Mouse (Mus musculus) stomach, embryonic 15.5 days (tissue): Measurements from ENCODE around the gene Hilpda. TPM values are rescaled to one million over a fixed set of nuclear protein-coding genes. Genes with fewer than 3 reads are reported as not detected.

Experiments
- ATAC-seq: fragments of 200-750 bp; cut with Nextera tagmentation; 2 replicates; pipeline ENCODE4 v1.8.0; 2017; ENCODE audit warnings: low read depth, moderate number of reproducible peaks, moderate TSS enrichment; ENCODE audit not compliant: insufficient read depth, low FRiP score
- H3K27ac ChIP-seq: fragments of 300-500 bp; sonication (generic); 2 replicates; pipeline ENCODE4 v1.5.1; 2015; ENCODE audit warnings: mild to moderate bottlenecking, inconsistent platforms
- H3K27me3 ChIP-seq: fragments of 300-500 bp; sonication (generic); replicated peaks from 2 replicates; pipeline ENCODE4 v1.6.1; 2015; ENCODE audit warnings: inconsistent platforms
- H3K36me3 ChIP-seq: fragments of 300-500 bp; sonication (generic); 2 replicates; pipeline ENCODE4 v1.6.1; 2015; ENCODE audit warnings: inconsistent platforms
- H3K4me1 ChIP-seq: fragments of 300-500 bp; sonication (generic); 2 replicates; pipeline ENCODE4 v1.6.1; 2015; ENCODE audit warnings: inconsistent platforms
- H3K4me2 ChIP-seq: fragments of 300-500 bp; sonication (generic); 2 replicates; pipeline ENCODE4 v1.6.1; 2015; ENCODE audit warnings: mild to moderate bottlenecking, inconsistent platforms
- H3K4me3 ChIP-seq: fragments of 300-500 bp; sonication (generic); replicated peaks from 2 replicates; pipeline ENCODE4 v1.5.1; 2015; ENCODE audit warnings: inconsistent platforms
- H3K9ac ChIP-seq: fragments of 300-500 bp; sonication (generic); 2 replicates; pipeline ENCODE4 v1.6.1; 2015; ENCODE audit warnings: inconsistent platforms
- H3K9me3 ChIP-seq: fragments of 300-500 bp; sonication (generic); 2 replicates; pipeline ENCODE4 v1.6.1; 2016; ENCODE audit warnings: inconsistent platforms
- WGBS: fragments of 180-500 bp; shearing (Covaris S2); methylation state at CpG from one replicate; pipeline ENCODE4 v1.1.7; 2015; 5-methylcytosine and 5-hydroxymethylcytosine counted together
- polyA plus RNA-seq: library from polyadenylated mRNA; unstranded; fragments of >200 nt; fragmentation: Nextera tagmentation; extraction: Ambion mirVana; gene quantifications from 2 replicates; pipeline ENCODE4 v1.2.1, GENCODE M21; 2015

Hilpda gene
- polyA plus RNA-seq: 34.6 and 37.4 TPM in 2 replicates

- H3K36me3 ChIP-seq: no peaks in the 10 kb centered on the region; the same call in 1 of the 2 replicates
- H3K4me1 ChIP-seq: peaks cover 7% of the 10 kb centered on the region; the same call in 1 of the 2 replicates
- H3K4me3 ChIP-seq: peak within 1 kb of the TSS; percentile 55
- H3K27ac ChIP-seq: peak within 1 kb of the TSS; percentile 75
- peak within 1 kb of the TSS; percentile 50 for H3K4me2 ChIP-seq
- peak; percentile 99 for ATAC-seq
- peak within 1 kb of the TSS; percentile 14; the same call in 1 of the 2 replicates for H3K9ac ChIP-seq
- no peaks in the 10 kb centered on the region for H3K27me3 ChIP-seq
- under 1% methylated on average over 45 of the region's 46 CpGs for WGBS
- no peaks in the 10 kb centered on the region for H3K9me3 ChIP-seq
These were observed at the start of gene Hilpda for GRCm38 (mm10) chr6:29272312-29273072. Gene Hilpda (plus strand): TSS chr6:29272488.

DNA sequence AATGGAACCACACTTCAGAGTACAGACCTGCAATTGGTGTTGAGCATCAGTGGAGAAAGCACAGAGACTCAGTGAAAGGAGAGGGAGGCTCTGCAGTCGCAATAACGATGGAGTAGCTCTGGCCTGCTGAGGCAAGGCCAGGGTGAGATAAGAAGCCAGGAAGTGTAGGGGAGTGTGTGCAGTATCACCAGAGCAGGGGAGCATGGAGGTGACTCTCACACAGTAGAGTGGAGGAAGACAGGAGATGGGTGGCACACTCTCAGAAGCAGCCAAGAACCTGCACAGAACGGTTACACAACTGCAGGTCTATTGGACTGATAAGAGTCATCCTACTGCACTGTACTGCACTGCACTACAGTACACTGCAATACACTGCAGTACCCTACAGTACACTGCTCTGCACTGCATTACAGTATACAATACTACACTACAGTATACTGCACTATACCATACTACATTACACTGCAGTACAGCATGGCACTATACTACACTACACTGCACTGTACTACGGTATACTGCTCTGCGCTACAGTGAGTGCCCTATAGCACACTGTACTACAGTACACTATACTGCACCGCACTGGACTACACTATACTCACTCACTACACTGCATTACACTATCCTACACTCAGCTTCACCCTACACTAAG, 42.9 kb upstream of the Hilpda start:
- peak; percentile 27; the same call in 1 of the 2 replicates for ATAC-seq
- Histone ChIP-seq H3K9me3 (no peaks in the 10 kb centered on the region), H3K36me3 (no peaks in the 10 kb centered on the region), H3K4me1 (no peaks in the 10 kb centered on the region), H3K9ac (no peak overlapping the region), H3K27ac (no peak overlapping the region), H3K4me3 (no peak overlapping the region), H3K4me2 (no peak overlapping the region), H3K27me3 (no peaks in the 10 kb centered on the region)
- whole genome bisulfite sequencing: 81% methylated on average over 6 of the region's 6 CpGs

- 68% methylated on average over 6 of the region's 6 CpGs for WGBS
- ATAC-seq: no peak
- H3K4me1 ChIP-seq: no peaks in the 10 kb centered on the region
- H3K9ac ChIP-seq: no peak overlapping the region
- H3K9me3 ChIP-seq: no peaks in the 10 kb centered on the region
- no peaks in the 10 kb centered on the region for H3K27me3 ChIP-seq
- no peak overlapping the region for H3K27ac ChIP-seq
- no peak overlapping the region for H3K4me2 ChIP-seq
- no peak overlapping the region for H3K4me3 ChIP-seq
- no peaks in the 10 kb centered on the region for H3K36me3 ChIP-seq
These were observed 41.9 kb upstream of the Hilpda start for GRCm38 (mm10) chr6:29230386-29230785.

DNA sequence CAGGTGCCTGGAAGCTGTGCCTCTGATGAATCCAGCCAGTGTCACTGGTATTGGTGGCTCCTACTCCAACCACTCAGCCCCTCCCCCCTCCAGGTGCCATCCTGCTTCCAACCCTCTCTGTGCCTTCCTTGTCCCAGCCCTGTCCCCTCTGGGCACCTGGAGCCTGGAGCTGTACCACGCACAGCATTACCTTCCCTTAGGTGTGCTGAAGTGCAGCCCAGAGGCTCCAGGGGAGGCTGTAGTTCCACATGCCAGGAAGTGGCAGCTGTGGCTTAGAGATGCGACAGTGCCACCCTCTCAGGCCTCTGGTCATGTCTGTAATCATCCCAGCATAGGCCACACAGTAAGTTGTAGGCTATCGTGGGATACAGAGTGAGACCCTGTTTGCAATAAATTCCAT, 40.5 kb upstream of the Hilpda start:
- Histone ChIP-seq H3K36me3 (no peaks in the 10 kb centered on the region), H3K4me2 (no peak overlapping the region), H3K4me3 (no peak overlapping the region), H3K4me1 (no peaks in the 10 kb centered on the region), H3K9ac (no peak overlapping the region), H3K27me3 (no peaks in the 10 kb centered on the region), H3K27ac (no peak overlapping the region), H3K9me3 (no peaks in the 10 kb centered on the region)
- ATAC-seq: no peak
- WGBS: 68% methylated on average over 3 of the region's 3 CpGs

GRCm38 (mm10) chr6:29232321-29232720, 40.0 kb upstream of the Hilpda start:
- Histone ChIP-seq H3K9ac (no peak overlapping the region), H3K9me3 (no peaks in the 10 kb centered on the region), H3K4me3 (no peak overlapping the region), H3K27me3 (no peaks in the 10 kb centered on the region), H3K4me2 (no peak overlapping the region), H3K27ac (no peak overlapping the region), H3K36me3 (no peaks in the 10 kb centered on the region), H3K4me1 (no peaks in the 10 kb centered on the region)
- ATAC-seq: no peak
- WGBS: 58% methylated on average over 6 of the region's 6 CpGs

- H3K36me3 ChIP-seq: no peaks in the 10 kb centered on the region
- H3K27ac ChIP-seq: no peak overlapping the region
- no peaks in the 10 kb centered on the region for H3K4me1 ChIP-seq
- WGBS: 69% methylated on average over 3 of the region's 3 CpGs
- no peaks in the 10 kb centered on the region for H3K27me3 ChIP-seq
- H3K9ac ChIP-seq: no peak overlapping the region
- no peak overlapping the region for H3K4me2 ChIP-seq
- H3K4me3 ChIP-seq: no peak overlapping the region
- no peak for ATAC-seq
- no peaks in the 10 kb centered on the region for H3K9me3 ChIP-seq
These were observed 38.6 kb upstream of the Hilpda start for GRCm38 (mm10) chr6:29233710-29234109.

GRCm38 (mm10) chr6:29234272-29234671, 38.0 kb upstream of the Hilpda start:
- H3K36me3 ChIP-seq: no peaks in the 10 kb centered on the region
- H3K4me3 ChIP-seq: no peak overlapping the region
- H3K4me1 ChIP-seq: no peaks in the 10 kb centered on the region
- no peak overlapping the region for H3K4me2 ChIP-seq
- H3K9me3 ChIP-seq: no peaks in the 10 kb centered on the region
- 39% methylated on average over 8 of the region's 8 CpGs for WGBS
- no peak for ATAC-seq
- no peak overlapping the region for H3K9ac ChIP-seq
- no peak overlapping the region for H3K27ac ChIP-seq
- no peaks in the 10 kb centered on the region for H3K27me3 ChIP-seq

DNA sequence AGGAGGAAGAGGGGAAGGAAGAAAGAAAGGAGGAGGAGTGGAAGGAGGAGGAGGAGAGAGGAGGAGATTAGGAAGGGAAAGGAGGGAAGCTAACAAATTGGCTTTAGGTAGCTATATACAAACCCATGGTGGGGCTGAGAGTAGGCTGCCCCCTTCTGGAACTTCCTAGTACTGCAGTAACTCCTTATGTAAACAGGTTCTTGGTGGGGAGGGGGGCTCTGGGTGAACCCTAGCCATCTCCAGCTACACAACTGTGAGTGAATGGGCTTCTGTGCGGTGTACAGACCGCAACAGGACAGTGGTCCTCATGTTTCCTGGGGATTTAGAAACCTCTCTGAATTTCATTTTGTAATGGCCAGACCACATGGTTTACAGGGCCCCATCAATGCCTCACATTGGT, 31.5 kb upstream of the Hilpda start:
- 30% methylated on average over 2 of the region's 2 CpGs for WGBS
- ATAC-seq: no peak
- H3K4me3 ChIP-seq: no peak overlapping the region
- no peaks in the 10 kb centered on the region for H3K36me3 ChIP-seq
- H3K9me3 ChIP-seq: no peaks in the 10 kb centered on the region
- H3K27me3 ChIP-seq: no peaks in the 10 kb centered on the region
- no peak overlapping the region for H3K9ac ChIP-seq
- no peak overlapping the region for H3K4me2 ChIP-seq
- H3K4me1 ChIP-seq: no peaks in the 10 kb centered on the region
- H3K27ac ChIP-seq: no peak overlapping the region

- no peaks in the 10 kb centered on the region for H3K27me3 ChIP-seq
- H3K36me3 ChIP-seq: no peaks in the 10 kb centered on the region
- H3K9me3 ChIP-seq: no peaks in the 10 kb centered on the region
- H3K4me3 ChIP-seq: no peak overlapping the region
- no peak overlapping the region for H3K27ac ChIP-seq
- H3K4me1 ChIP-seq: no peaks in the 10 kb centered on the region
- H3K9ac ChIP-seq: no peak overlapping the region
- 69% methylated on average over 2 of the region's 2 CpGs for WGBS
- no peak for ATAC-seq
- H3K4me2 ChIP-seq: no peak overlapping the region
These were observed 30.6 kb upstream of the Hilpda start for GRCm38 (mm10) chr6:29241697-29242096.

DNA sequence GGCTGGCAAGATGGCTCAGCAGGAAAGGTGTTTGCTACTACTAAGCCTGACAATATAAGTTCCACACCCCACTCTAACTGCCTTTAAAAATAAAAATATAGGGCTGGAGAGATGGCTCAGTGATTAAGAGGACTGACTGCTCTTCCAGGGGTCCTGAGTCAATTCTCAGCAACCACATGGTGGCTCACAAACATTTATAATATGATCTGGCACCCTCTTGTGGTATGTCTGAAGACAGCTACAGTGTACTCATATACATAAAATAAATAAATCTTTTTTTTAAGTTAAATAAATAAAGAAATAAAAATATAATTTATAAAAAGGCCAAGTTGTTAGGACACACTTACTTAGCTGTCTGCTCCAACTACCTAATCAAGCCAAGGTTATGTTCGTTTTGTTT, 30.0 kb upstream of the Hilpda start:
- ATAC-seq: no peak
- Histone ChIP-seq H3K27ac (no peak overlapping the region), H3K9me3 (no peaks in the 10 kb centered on the region), H3K27me3 (no peaks in the 10 kb centered on the region), H3K4me3 (no peak overlapping the region), H3K4me2 (no peak overlapping the region), H3K4me1 (no peaks in the 10 kb centered on the region), H3K9ac (no peak overlapping the region), H3K36me3 (no peaks in the 10 kb centered on the region)
- 66% methylated on average over 1 of the region's 1 CpGs for WGBS

GRCm38 (mm10) chr6:29245272-29246120, 26.8 kb upstream of the Hilpda start:
- no peak overlapping the region for H3K4me3 ChIP-seq
- no peak overlapping the region for H3K4me2 ChIP-seq
- no peak overlapping the region for H3K9ac ChIP-seq
- H3K9me3 ChIP-seq: no peaks in the 10 kb centered on the region
- H3K4me1 ChIP-seq: no peaks in the 10 kb centered on the region
- no peaks in the 10 kb centered on the region for H3K36me3 ChIP-seq
- no peak for ATAC-seq
- H3K27me3 ChIP-seq: no peaks in the 10 kb centered on the region
- no peak overlapping the region for H3K27ac ChIP-seq
- 60% methylated on average over 14 of the region's 14 CpGs for WGBS

- Histone ChIP-seq H3K36me3 (no peaks in the 10 kb centered on the region), H3K4me1 (no peaks in the 10 kb centered on the region), H3K9ac (no peak overlapping the region), H3K4me3 (no peak overlapping the region), H3K9me3 (no peaks in the 10 kb centered on the region), H3K27me3 (no peaks in the 10 kb centered on the region), H3K27ac (no peak overlapping the region), H3K4me2 (no peak overlapping the region)
- ATAC-seq: no peak
- WGBS: 67% methylated on average over 3 of the region's 3 CpGs
These were observed 26.1 kb upstream of the Hilpda start for GRCm38 (mm10) chr6:29246183-29246582.
